Comparison of ENCODE assay signal across 17 mouse cellular contexts in genomic region chr5:141793926-141794325, GRCm38 (mm10).
A peak's percentile ranks its signal among the peaks of the same experiment; 100 is the strongest.
DNase-seq lines count a peak whose midpoint lies in the region.
"Had no signal": no experiment of that assay in that cellular context is flagged by ENCODE, and none has a peak within 500 bp of the region (broad histone marks: within the 10 kb centered on the region; RNA-seq: fewer than 3 reads in every experiment).

No protein-coding gene starts in this region.

- 93% methylated on average over 4 of the region's 4 CpGs for WGBS in midbrain, embryonic 10.5 days

- no peaks in the 10 kb centered on the region for H3K4me1 ChIP-seq in midbrain, embryonic 10.5 days
- H3K4me1 ChIP-seq: embryonic facial prominence, embryonic 10.5 days; hindbrain, embryonic 10.5 days had no signal

- DNase-seq in ovary, postnatal 36 days (ENCODE audit: low spot score): peak; percentile 35
- no peak for DNase-seq in ovary, postnatal 14 days (ENCODE audit: low spot score)
- DNase-seq in adrenal gland, adult 2 months: peak; percentile 73
- DNase-seq in adrenal gland, postnatal 25 days: peak; percentile 76
- DNase-seq in midbrain, embryonic 10.5 days (ENCODE audit: low spot score): no peak
- no peak for DNase-seq in B cell, adult 2 months
- DNase-seq in liver: no peak
- DNase-seq: cerebellum, adult 18-20 months; cerebellum, adult 9-11 months; forebrain, postnatal 0 days; gastrocnemius, adult 2 months; gastrocnemius, postnatal 25 days had no signal

- H3K36me3 ChIP-seq in midbrain, embryonic 10.5 days: no peaks in the 10 kb centered on the region
- H3K36me3 ChIP-seq: embryonic facial prominence, embryonic 10.5 days; hindbrain, embryonic 10.5 days had no signal

- no peaks in the 10 kb centered on the region for H3K27me3 ChIP-seq in midbrain, embryonic 10.5 days (ENCODE audit: low read depth, poor library complexity, severe bottlenecking)
- H3K27me3 ChIP-seq: forebrain, embryonic 13.5 days; heart, embryonic 12.5 days had no signal

- H3K4me3 ChIP-seq in midbrain, embryonic 10.5 days: no peak overlapping the region
- H3K4me3 ChIP-seq: embryonic facial prominence, embryonic 10.5 days; forebrain, embryonic 13.5 days; gastrocnemius, adult 2 months; heart, embryonic 12.5 days; hindbrain, embryonic 10.5 days had no signal

- no peaks in the 10 kb centered on the region for H3K9me3 ChIP-seq in midbrain, embryonic 10.5 days (replicated peaks)
- H3K9me3 ChIP-seq: embryonic facial prominence, embryonic 10.5 days; forebrain, embryonic 13.5 days; heart, embryonic 12.5 days; hindbrain, embryonic 10.5 days had no signal

- H3K27ac ChIP-seq in midbrain, embryonic 10.5 days (replicated peaks): no peak overlapping the region
- H3K27ac ChIP-seq: embryonic facial prominence, embryonic 10.5 days; forebrain, embryonic 13.5 days; gastrocnemius, adult 2 months; hindbrain, embryonic 10.5 days; hindbrain, embryonic 14.5 days had no signal

Comparison
In these comparisons a context has a peak if more than half of its experiments do, and no peak if none do; other contexts are left out.
1. DNase-seq: peak in ovary, postnatal 36 days (single experiment), adrenal gland, adult 2 months (single experiment) and adrenal gland, postnatal 25 days (single experiment); none in ovary, postnatal 14 days (single experiment), midbrain, embryonic 10.5 days (single experiment), B cell, adult 2 months (0 of 2) and liver (single experiment).